Mouse (Mus musculus): Measurements from ENCODE around the gene Dnaaf5.
A peak's percentile ranks its signal among the peaks of the same experiment; 100 is the strongest.

The Dnaaf5 gene

GRCm38 (mm10) chr5:139149681-139150602, at the start of gene Dnaaf5, which contains the start of gene Prkar1b:
Gene Dnaaf5, plus strand, starts transcription at chr5:139150223.
Gene Prkar1b, minus strand, starts transcription at chr5:139150001.
- peak; percentile 100 for DNase-seq

GRCm38 (mm10) chr5:139101783-139102182, 48.2 kb upstream of the Dnaaf5 start:
- DNase-seq = no peak

- no peak for DNase-seq
Measured at GRCm38 (mm10) chr5:139107815-139108214, 42.2 kb upstream of the Dnaaf5 start.

GRCm38 (mm10) chr5:139110140-139110855, 39.7 kb upstream of the Dnaaf5 start:
- no peak for DNase-seq

GRCm38 (mm10) chr5:139111991-139112390, 38.0 kb upstream of the Dnaaf5 start:
- DNase-seq = no peak

GRCm38 (mm10) chr5:139112418-139112817, 37.6 kb upstream of the Dnaaf5 start:
- DNase-seq = no peak

GRCm38 (mm10) chr5:139114876-139115275, 35.1 kb upstream of the Dnaaf5 start:
- no peak for DNase-seq

- no peak for DNase-seq
Measured at GRCm38 (mm10) chr5:139115507-139115906, 34.5 kb upstream of the Dnaaf5 start.

- DNase-seq = peak; percentile 12
Measured at GRCm38 (mm10) chr5:139118139-139118960, 31.7 kb upstream of the Dnaaf5 start.

GRCm38 (mm10) chr5:139118961-139119276, 31.1 kb upstream of the Dnaaf5 start:
- no peak for DNase-seq

GRCm38 (mm10) chr5:139125717-139126116, 24.3 kb upstream of the Dnaaf5 start:
- no peak for DNase-seq

GRCm38 (mm10) chr5:139128476-139129065, 21.5 kb upstream of the Dnaaf5 start:
- DNase-seq = no peak

GRCm38 (mm10) chr5:139129078-139129477, 20.9 kb upstream of the Dnaaf5 start:
- DNase-seq = peak; percentile 15

GRCm38 (mm10) chr5:139129572-139130151, 20.4 kb upstream of the Dnaaf5 start:
- peak; percentile 60 for DNase-seq

GRCm38 (mm10) chr5:139130351-139130750, 19.7 kb upstream of the Dnaaf5 start:
- DNase-seq = no peak

GRCm38 (mm10) chr5:139134501-139134900, 15.5 kb upstream of the Dnaaf5 start:
- DNase-seq = no peak

GRCm38 (mm10) chr5:139136341-139136740, 13.7 kb upstream of the Dnaaf5 start:
- no peak for DNase-seq

GRCm38 (mm10) chr5:139137176-139137575, 12.8 kb upstream of the Dnaaf5 start:
- no peak for DNase-seq

GRCm38 (mm10) chr5:139138261-139138925, 11.6 kb upstream of the Dnaaf5 start:
- DNase-seq = no peak

- DNase-seq = no peak
Measured at GRCm38 (mm10) chr5:139138926-139139472, 11.0 kb upstream of the Dnaaf5 start.

- DNase-seq = no peak
Measured at GRCm38 (mm10) chr5:139140589-139140988, 9.4 kb upstream of the Dnaaf5 start.

All from embryo, embryonic 11 days (tissue).